Mouse (Mus musculus) hindbrain, embryonic 14.5 days (tissue): ENCODE data around the gene Wfs1. TPM values are rescaled to one million over a fixed set of nuclear protein-coding genes. Genes with fewer than 3 reads are reported as not detected.
"Not testable (repeated sequence)": the region's sequence is repeated elsewhere in the genome, so short reads cannot be mapped to it uniquely, and the experiment has no call there.

Experiments used
- ATAC-seq: fragments of 200-750 bp; cut with Nextera tagmentation; 2 replicates; pipeline ENCODE4 v1.8.0; 2017; ENCODE audit warnings: moderate number of reproducible peaks, mild to moderate bottlenecking, moderate TSS enrichment, moderate library complexity; ENCODE audit not compliant: low FRiP score
- DNase-seq: peaks from one replicate; pipeline ENCODE4 v3.0.0-alpha.2; 2015; ENCODE audit warnings: low spot score
- H3K27ac ChIP-seq: fragments of 300-500 bp; sonication (generic); 2 replicates; pipeline ENCODE4 v1.5.1; 2014; ENCODE audit warnings: mild to moderate bottlenecking, moderate library complexity
- H3K27me3 ChIP-seq: fragments of 300-500 bp; sonication (generic); 2 replicates; pipeline ENCODE4 v1.6.1; 2014; ENCODE audit warnings: mild to moderate bottlenecking, low read length, mixed read lengths; ENCODE audit not compliant: control insufficient read depth, insufficient read depth
- H3K36me3 ChIP-seq: fragments of 300-500 bp; sonication (generic); replicated peaks from 2 replicates; pipeline ENCODE4 v1.6.1; 2014; ENCODE audit not compliant: control insufficient read depth, insufficient read depth
- H3K4me1 ChIP-seq: fragments of 300-500 bp; sonication (generic); replicated peaks from 2 replicates; pipeline ENCODE4 v1.6.1; 2014; ENCODE audit warnings: antibody characterized with exemption, low read length, mixed read lengths; ENCODE audit not compliant: control insufficient read depth, insufficient read depth
- H3K4me2 ChIP-seq: fragments of 300-500 bp; sonication (generic); replicated peaks from 2 replicates; pipeline ENCODE4 v1.6.1; 2014; ENCODE audit warnings: mild to moderate bottlenecking, moderate library complexity
- H3K4me3 ChIP-seq: fragments of 300-500 bp; sonication (generic); replicated peaks from 2 replicates; pipeline ENCODE4 v1.5.1; 2014; ENCODE audit warnings: mild to moderate bottlenecking, low read length
- H3K9ac ChIP-seq: fragments of 300-500 bp; sonication (generic); 2 replicates; pipeline ENCODE4 v1.6.1; 2014
- H3K9me3 ChIP-seq: fragments of 300-500 bp; sonication (generic); 2 replicates; pipeline ENCODE4 v1.6.1; 2016; ENCODE audit warnings: low read length; ENCODE audit not compliant: control insufficient read depth
- WGBS: fragments of 180-500 bp; shearing (Covaris S2); extraction: QIAGEN DNeasy Blood & Tissue Kit; methylation state at CpG from one replicate; pipeline ENCODE4 v1.1.7; 2014; 5-methylcytosine and 5-hydroxymethylcytosine counted together
- polyA plus RNA-seq: library from polyadenylated mRNA; unstranded; fragments of >200 nt; fragmentation: Nextera tagmentation; extraction: Ambion mirVana; gene quantifications from 2 replicates; pipeline ENCODE4 v1.2.1, GENCODE M21; 2014

Wfs1 gene
- polyA plus RNA-seq, 1 experiment from 2014 or later = 6.8 TPM

GRCm38 (mm10) chr5:36944552-36944951 is 44.5 kb downstream of the Wfs1 start:
- Histone ChIP-seq H3K27me3 (no peaks in the 10 kb centered on the region), H3K4me3 (no peak overlapping the region), H3K9me3 (no peaks in the 10 kb centered on the region), H3K9ac (no peak overlapping the region), H3K4me1 (no peaks in the 10 kb centered on the region; the same call in 1 of the 2 replicates), H3K36me3 (no peaks in the 10 kb centered on the region; the same call in 1 of the 2 replicates), H3K27ac (0 out of 2 replicates have a peak overlapping the region, but pooled peaks have one; percentile 14), H3K4me2 (no peak overlapping the region)
- 80% methylated on average over 5 of the region's 5 CpGs for WGBS
- ATAC-seq (no peak), DNase-seq (no peak)

GRCm38 (mm10) chr5:36942446-36942845 is 46.6 kb downstream of the Wfs1 start:
- Histone ChIP-seq H3K27me3 (no peaks in the 10 kb centered on the region), H3K27ac (no peak overlapping the region), H3K4me1 (no peaks in the 10 kb centered on the region; the same call in 1 of the 2 replicates), H3K9ac (no peak overlapping the region), H3K36me3 (no peaks in the 10 kb centered on the region; the same call in 1 of the 2 replicates), H3K9me3 (no peaks in the 10 kb centered on the region), H3K4me3 (no peak overlapping the region), H3K4me2 (no peak overlapping the region)
- no peak for ATAC-seq
- WGBS = 86% methylated on average over 2 of the region's 2 CpGs
- DNase-seq = no peak

- H3K9me3 ChIP-seq = not testable (repeated sequence)
Observed at GRCm38 (mm10) chr5:36938991-36939390, 50.0 kb downstream of the Wfs1 start.

GRCm38 (mm10) chr5:36938021-36938420 is 51.0 kb downstream of the Wfs1 start:
- no peak for DNase-seq
- no peak overlapping the region for H3K4me2 ChIP-seq
- no peak for ATAC-seq
- no peaks in the 10 kb centered on the region for H3K9me3 ChIP-seq
- 96% methylated on average over 5 of the region's 5 CpGs for WGBS
- peaks cover 15% of the 10 kb centered on the region for H3K4me1 ChIP-seq
- no peak overlapping the region for H3K9ac ChIP-seq
- no peak overlapping the region for H3K4me3 ChIP-seq
- no peaks in the 10 kb centered on the region for H3K36me3 ChIP-seq
- H3K27me3 ChIP-seq = no peaks in the 10 kb centered on the region
- H3K27ac ChIP-seq = no peak overlapping the region

More at GRCm38 (mm10) chr5:36938991-36939390, 50.0 kb downstream of the Wfs1 start:
- WGBS = 82% methylated on average over 2 of the region's 2 CpGs
- DNase-seq, H3K27me3 ChIP-seq, H3K4me2 ChIP-seq, H3K4me3 ChIP-seq, H3K36me3 ChIP-seq, H3K27ac ChIP-seq, H3K9ac ChIP-seq, ATAC-seq: not testable (repeated sequence)
- H3K4me1 ChIP-seq = peaks cover 15% of the 10 kb centered on the region

GRCm38 (mm10) chr5:36936548-36936947 is 52.5 kb downstream of the Wfs1 start:
- ATAC-seq (no peak), DNase-seq (no peak)
- Histone ChIP-seq H3K27ac (peak overlapping the region; percentile 65), H3K9me3 (no peaks in the 10 kb centered on the region), H3K4me3 (no peak overlapping the region), H3K4me2 (no peak overlapping the region), H3K36me3 (no peaks in the 10 kb centered on the region), H3K27me3 (no peaks in the 10 kb centered on the region), H3K9ac (no peak overlapping the region), H3K4me1 (peaks cover 15% of the 10 kb centered on the region)
- WGBS = 76% methylated on average over 7 of the region's 7 CpGs

GRCm38 (mm10) chr5:36935486-36936473 is 53.2 kb downstream of the Wfs1 start:
- Histone ChIP-seq H3K9ac (peak overlapping the region; percentile 11; the same call in 1 of the 2 replicates), H3K4me3 (no peak overlapping the region), H3K27me3 (no peaks in the 10 kb centered on the region), H3K4me2 (no peak overlapping the region), H3K27ac (peak overlapping the region; percentile 65), H3K36me3 (no peaks in the 10 kb centered on the region), H3K9me3 (no peaks in the 10 kb centered on the region), H3K4me1 (peaks cover 15% of the 10 kb centered on the region)
- WGBS = 47% methylated on average over 17 of the region's 17 CpGs
- DNase-seq (peak; percentile 70), ATAC-seq (peak; percentile 91)

- DNase-seq (no peak), ATAC-seq (no peak)
- Histone ChIP-seq H3K9ac (no peak overlapping the region), H3K9me3 (no peaks in the 10 kb centered on the region), H3K36me3 (peaks cover 4% of the 10 kb centered on the region), H3K4me3 (no peak overlapping the region), H3K4me1 (peaks cover 15% of the 10 kb centered on the region), H3K27me3 (no peaks in the 10 kb centered on the region), H3K27ac (no peak overlapping the region), H3K4me2 (no peak overlapping the region)
- WGBS = 68% methylated on average over 7 of the region's 8 CpGs
Observed at GRCm38 (mm10) chr5:36933383-36933782, 55.6 kb downstream of the Wfs1 start.

- Histone ChIP-seq H3K36me3 (peaks cover 9% of the 10 kb centered on the region), H3K27ac (no peak overlapping the region), H3K4me3 (no peak overlapping the region), H3K4me2 (no peak overlapping the region), H3K9me3 (no peaks in the 10 kb centered on the region), H3K4me1 (no peaks in the 10 kb centered on the region), H3K27me3 (no peaks in the 10 kb centered on the region), H3K9ac (no peak overlapping the region)
- DNase-seq (no peak), ATAC-seq (no peak)
- WGBS = 64% methylated on average over 3 of the region's 3 CpGs
Observed at GRCm38 (mm10) chr5:36929376-36929775, 59.6 kb downstream of the Wfs1 start.

- Histone ChIP-seq H3K9me3 (no peaks in the 10 kb centered on the region), H3K27ac (no peak overlapping the region), H3K4me1 (peaks cover 5% of the 10 kb centered on the region), H3K9ac (no peak overlapping the region), H3K4me2 (no peak overlapping the region), H3K27me3 (no peaks in the 10 kb centered on the region), H3K4me3 (no peak overlapping the region), H3K36me3 (peaks cover 9% of the 10 kb centered on the region)
- 52% methylated on average over 4 of the region's 4 CpGs for WGBS
- ATAC-seq = no peak
- DNase-seq = no peak
Observed at GRCm38 (mm10) chr5:36928701-36929100, 60.3 kb downstream of the Wfs1 start.
